Mouse (Mus musculus): Measurements from ENCODE around the gene Btrc. TPM values are rescaled to one million over a fixed set of nuclear protein-coding genes. Genes with fewer than 3 reads are reported as not detected.

The Btrc gene
- total and polyA plus RNA-seq, 3 experiments = 14.2 to 30.3 TPM; not detected in 1

DNA sequence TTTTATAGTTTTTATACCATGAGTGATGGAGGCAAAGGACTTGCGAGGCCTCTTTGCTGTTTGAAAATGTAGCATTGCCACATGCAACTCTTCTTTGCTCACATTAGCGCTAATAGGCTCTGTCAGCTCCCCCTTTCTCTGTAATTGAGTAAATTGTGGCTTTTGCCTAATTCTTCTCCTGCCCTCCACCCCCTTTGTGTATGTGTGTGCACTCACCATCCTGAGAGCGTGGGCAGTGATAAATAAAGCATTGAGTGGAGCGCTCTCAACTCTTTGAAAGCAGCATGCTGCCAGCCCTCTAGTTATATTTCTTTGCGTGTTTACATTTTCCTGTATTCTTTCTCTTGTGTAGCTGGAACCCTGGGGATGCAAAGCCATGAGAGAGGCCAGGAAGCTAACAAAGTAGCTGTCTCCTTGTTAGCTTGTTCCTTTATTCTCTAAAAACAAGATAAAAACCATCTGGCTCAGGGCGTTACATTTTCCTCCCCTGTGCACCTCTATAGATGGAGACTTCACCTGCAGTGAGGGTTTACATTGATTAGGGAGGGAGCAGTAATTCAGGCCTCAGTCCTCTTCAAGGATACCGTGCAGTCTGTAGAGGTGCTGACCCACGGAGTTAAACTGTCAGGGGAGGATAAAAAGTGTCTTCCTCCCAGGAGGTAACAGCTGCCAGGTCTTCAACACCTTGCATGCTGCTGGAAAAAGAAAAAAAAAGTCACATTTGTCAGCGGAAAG, 96.6 kb downstream of the Btrc start:
- Histone ChIP-seq H3K79me2 (ENCODE audit: control insufficient read depth, insufficient read depth, low read length, poor library complexity) (no peaks in the 10 kb centered on the region), H3K9ac (ENCODE audit: control insufficient read depth, low read depth, low read length, poor library complexity, severe bottlenecking) (no peak overlapping the region), H3K4me3 (ENCODE audit: control insufficient read depth in 1 of 2, insufficient read depth in 1 of 2, low read depth in 2 of 2, low read length in 2 of 2) (no peak overlapping the region), H3K4me1 (ENCODE audit: control insufficient read depth in 1 of 2, insufficient read depth in 2 of 2, low read length in 2 of 2) (peaks cover 4 to 6% of the 10 kb centered on the region in 2 experiments), H3K27me3 (ENCODE audit: control insufficient read depth in 1 of 2, insufficient read depth in 2 of 2, low read length in 2 of 2) (no peaks in the 10 kb centered on the region), H3K36me3 (ENCODE audit: control insufficient read depth in 1 of 2, insufficient read depth in 2 of 2, low read length in 2 of 2) (peaks cover 0 to 15% of the 10 kb centered on the region in 2 experiments; a peak in 2 of 4 replicates), H3K27ac (ENCODE audit: control insufficient read depth, low read depth, low read length) (no peak overlapping the region), H3K9me3 (replicated peaks; ENCODE audit: insufficient read depth, low read length) (no peaks in the 10 kb centered on the region)
- TF ChIP-seq ETS1 (IDR thresholded peaks at IDR 0.05; ENCODE audit: low read depth, low read length) (no peak), POLR2AphosphoS2 (IDR thresholded peaks at IDR 0.05; ENCODE audit: low read length) (no peak), SIN3A (IDR thresholded peaks at IDR 0.05; ENCODE audit: low read length) (no peak), CHD2 (IDR thresholded peaks at IDR 0.05; ENCODE audit: low read length) (no peak), JUND (IDR thresholded peaks at IDR 0.05; ENCODE audit: low read depth, low read length) (no peak), USF2 (IDR thresholded peaks at IDR 0.05; ENCODE audit: borderline replicate concordance in 1 of 2, insufficient read depth in 1 of 2, low read depth in 1 of 2, low read length in 2 of 2) (no peak), TCF12 (IDR thresholded peaks at IDR 0.05; ENCODE audit: low read depth, low read length) (no peak), EP300 (IDR thresholded peaks at IDR 0.05; ENCODE audit: low read depth in 1 of 2, low read length in 2 of 2) (no peak), ZKSCAN1 (IDR thresholded peaks at IDR 0.05; ENCODE audit: low read depth, low read length) (no peak)
- no peak for DNase-seq (ENCODE audit: low read depth, low spot score)

DNA sequence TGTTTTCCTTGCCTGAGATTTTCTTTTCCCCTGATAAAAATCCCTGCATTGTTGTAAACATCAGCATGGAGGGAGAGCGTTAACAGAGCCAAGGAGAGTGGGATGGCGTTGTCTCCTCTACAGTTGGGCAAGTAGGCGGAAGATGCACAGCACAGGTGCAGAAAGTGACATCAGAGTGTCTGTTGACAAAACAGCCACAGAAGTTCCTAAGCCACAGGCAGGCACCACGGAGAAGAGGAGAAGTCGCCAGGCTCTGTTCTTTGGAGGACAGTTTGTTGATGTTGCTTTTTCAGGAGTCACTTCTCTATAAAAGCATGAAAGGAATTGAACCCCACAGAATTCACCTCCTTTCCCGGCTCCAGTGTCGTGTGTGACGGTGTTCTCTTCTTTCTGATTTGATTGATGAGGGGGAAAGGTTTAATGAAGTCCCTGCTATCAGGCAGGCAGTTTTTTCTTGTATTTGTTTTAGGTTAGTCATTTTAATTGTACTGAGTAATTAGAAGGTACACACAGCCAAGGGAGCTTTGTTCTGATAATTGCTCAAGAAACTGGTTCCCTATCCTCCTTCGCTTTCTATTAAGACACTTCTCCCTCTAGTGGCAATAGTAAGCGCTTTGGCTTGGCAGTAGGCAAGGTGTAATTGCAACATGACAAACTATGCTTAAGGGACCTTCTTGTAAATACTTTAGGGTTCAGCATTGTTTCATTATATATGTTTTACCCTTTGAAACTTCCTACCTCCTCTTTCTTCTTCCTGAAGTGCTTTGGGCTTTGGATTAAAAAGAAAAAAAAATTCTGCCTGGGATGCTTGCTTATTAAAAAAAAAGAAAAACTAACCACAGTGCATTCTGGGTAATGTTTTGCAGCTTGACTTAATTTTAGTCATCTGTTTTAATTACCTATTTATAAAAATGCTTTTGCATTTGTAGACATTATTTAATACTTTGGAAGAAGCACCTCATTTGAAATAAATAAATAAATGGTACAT, 97.5 kb downstream of the Btrc start:
- Histone ChIP-seq H3K4me1 (ENCODE audit: control insufficient read depth in 1 of 2, insufficient read depth in 2 of 2, low read length in 2 of 2) (peaks cover 4 to 6% of the 10 kb centered on the region in 2 experiments), H3K79me2 (ENCODE audit: control insufficient read depth, insufficient read depth, low read length, poor library complexity) (no peaks in the 10 kb centered on the region), H3K9ac (ENCODE audit: control insufficient read depth, low read depth, low read length, poor library complexity, severe bottlenecking) (no peak overlapping the region), H3K27me3 (ENCODE audit: control insufficient read depth in 1 of 2, insufficient read depth in 2 of 2, low read length in 2 of 2) (no peaks in the 10 kb centered on the region), H3K9me3 (replicated peaks; ENCODE audit: insufficient read depth, low read length) (no peaks in the 10 kb centered on the region), H3K4me3 (ENCODE audit: control insufficient read depth in 1 of 2, insufficient read depth in 1 of 2, low read depth in 2 of 2, low read length in 2 of 2) (no peak overlapping the region), H3K27ac (ENCODE audit: control insufficient read depth, low read depth, low read length) (no peak overlapping the region), H3K36me3 (ENCODE audit: control insufficient read depth in 1 of 2, insufficient read depth in 2 of 2, low read length in 2 of 2) (peaks cover 0 to 15% of the 10 kb centered on the region in 2 experiments; a peak in 2 of 4 replicates)
- peak; percentile 84 for DNase-seq (ENCODE audit: low read depth, low spot score)
- TF ChIP-seq GATA1 (IDR thresholded peaks at IDR 0.05; ENCODE audit: low read depth, low read length) = no peak; the same call in 1 of the 2 replicates
- no peak for TF ChIP-seq E2F4 (IDR thresholded peaks at IDR 0.05; ENCODE audit: borderline replicate concordance, low read depth, low read length)
- no peak for TF ChIP-seq MEF2A (IDR thresholded peaks at IDR 0.05; ENCODE audit: extremely low read depth, insufficient replicate concordance, low read depth, low read length, poor library complexity, severe bottlenecking)
- no peak for TF ChIP-seq POLR2A (IDR thresholded peaks at IDR 0.05; ENCODE audit: control insufficient read depth in 1 of 2, insufficient read depth in 1 of 2, low read depth in 1 of 2, low read length in 2 of 2, poor library complexity in 1 of 2)
- no peak for TF ChIP-seq USF2 (IDR thresholded peaks at IDR 0.05; ENCODE audit: borderline replicate concordance in 1 of 2, insufficient read depth in 1 of 2, low read depth in 1 of 2, low read length in 2 of 2)
- TF ChIP-seq RAD21 (IDR thresholded peaks at IDR 0.05; ENCODE audit: low read depth, low read length) = peak; percentile 64
- no peak for TF ChIP-seq NELFE (IDR thresholded peaks at IDR 0.05; ENCODE audit: low read depth, low read length)
- peak; percentile 49 to 90 (median 82) for TF ChIP-seq CTCF (IDR thresholded peaks at IDR 0.05 in 2 of 3, conservative IDR thresholded peaks at IDR 0.05 in 1 of 3; ENCODE audit: control insufficient read depth in 1 of 3, insufficient read depth in 1 of 3, low read depth in 2 of 3, low read length in 3 of 3, poor library complexity in 1 of 3, severe bottlenecking in 1 of 3)
- TF ChIP-seq TAL1 (IDR thresholded peaks at IDR 0.05; ENCODE audit: low read length) = no peak
- no peak for TF ChIP-seq JUND (IDR thresholded peaks at IDR 0.05; ENCODE audit: low read depth, low read length)
- peak; percentile 77 for TF ChIP-seq SMC3 (IDR thresholded peaks at IDR 0.05; ENCODE audit: low read depth, low read length)
- TF ChIP-seq UBTF (IDR thresholded peaks at IDR 0.05; ENCODE audit: borderline replicate concordance, insufficient read depth, low read depth, low read length) = no peak
- TF ChIP-seq MAX (IDR thresholded peaks at IDR 0.05; ENCODE audit: low read length) = no peak
- no peak for TF ChIP-seq USF1 (IDR thresholded peaks at IDR 0.05; ENCODE audit: low read depth, low read length)
- TF ChIP-seq POLR2AphosphoS2 (IDR thresholded peaks at IDR 0.05; ENCODE audit: low read length) = no peak
- TF ChIP-seq SIN3A (IDR thresholded peaks at IDR 0.05; ENCODE audit: low read length) = 0 out of 2 replicates have a peak, but pooled peaks have one; percentile 1
- no peak for TF ChIP-seq CHD2 (IDR thresholded peaks at IDR 0.05; ENCODE audit: low read length)
- no peak for TF ChIP-seq CHD1 (IDR thresholded peaks at IDR 0.05; ENCODE audit: low read depth, low read length)
- no peak for TF ChIP-seq MYB (IDR thresholded peaks at IDR 0.05; ENCODE audit: low read depth, low read length)
- TF ChIP-seq EP300 (IDR thresholded peaks at IDR 0.05; ENCODE audit: low read depth in 1 of 2, low read length in 2 of 2) = no peak
- TF ChIP-seq TCF12 (IDR thresholded peaks at IDR 0.05; ENCODE audit: low read depth, low read length) = no peak
- no peak for TF ChIP-seq GABPA (IDR thresholded peaks at IDR 0.05; ENCODE audit: low read depth, low read length)
- TF ChIP-seq MYC (IDR thresholded peaks at IDR 0.05; ENCODE audit: low read depth, low read length) = no peak
- no peak for TF ChIP-seq NRF1 (IDR thresholded peaks at IDR 0.05; ENCODE audit: insufficient read depth, low read depth, low read length, poor library complexity, severe bottlenecking)
